Mouse (Mus musculus) thymus, postnatal 14 days (tissue): Measurements from ENCODE around the gene Ap2a1.
"Not testable (repeated sequence)": the region's sequence is repeated elsewhere in the genome, so short reads cannot be mapped to it uniquely, and the experiment has no call there.

ENCODE experiments used
- DNase-seq: peaks from one replicate; pipeline ENCODE4 v3.0.0; 2021

Ap2a1 gene

GRCm38 (mm10) chr7:44892276-44892921, 36.9 kb downstream of the Ap2a1 start, which contains the start of gene Med25:
Gene Med25, minus strand, starts transcription at chr7:44892712.
- peak; percentile 89 for DNase-seq

DNA sequence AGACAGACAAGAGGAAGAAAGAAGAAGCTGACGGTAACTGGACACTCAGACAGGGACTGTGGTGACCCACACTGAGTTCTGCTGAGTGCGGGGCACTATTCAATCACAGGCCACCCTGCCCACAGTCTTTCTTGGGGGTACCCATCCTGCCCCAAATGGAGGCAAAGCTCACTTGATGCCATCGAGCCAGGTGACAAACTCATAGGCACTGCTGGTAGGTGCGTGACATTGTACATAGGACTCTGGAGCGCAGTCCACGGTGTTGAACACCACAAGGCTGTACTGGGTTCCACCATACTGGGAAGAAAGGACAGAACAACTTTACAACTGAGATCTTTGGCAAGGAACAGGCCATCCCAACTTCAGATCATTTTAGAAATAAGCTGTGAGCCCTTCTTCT, 37.7 kb downstream of the Ap2a1 start:
- no peak for DNase-seq

GRCm38 (mm10) chr7:44890737-44891136, 38.6 kb downstream of the Ap2a1 start:
- DNase-seq, result no peak

DNA sequence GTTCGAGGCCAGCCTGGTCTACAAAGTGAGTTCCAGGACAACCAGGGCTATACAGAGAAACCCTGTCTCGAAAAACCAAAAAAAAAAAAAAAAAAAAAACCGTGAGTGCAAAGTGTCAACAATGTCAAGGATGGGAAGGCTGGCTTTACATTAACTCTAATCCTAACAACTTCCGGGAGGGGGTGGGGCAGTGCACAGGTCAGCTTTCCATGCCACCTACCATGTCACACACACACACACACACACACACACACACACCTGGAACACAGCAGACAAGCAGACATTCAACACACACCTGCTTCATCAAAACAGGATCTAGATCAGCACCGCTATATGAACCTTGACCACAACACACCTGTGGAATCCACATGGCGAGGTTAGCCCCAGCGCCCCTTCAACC, 39.1 kb downstream of the Ap2a1 start:
- no peak for DNase-seq

GRCm38 (mm10) chr7:44888256-44889105, 40.8 kb downstream of the Ap2a1 start:
- DNase-seq, result no peak

DNA sequence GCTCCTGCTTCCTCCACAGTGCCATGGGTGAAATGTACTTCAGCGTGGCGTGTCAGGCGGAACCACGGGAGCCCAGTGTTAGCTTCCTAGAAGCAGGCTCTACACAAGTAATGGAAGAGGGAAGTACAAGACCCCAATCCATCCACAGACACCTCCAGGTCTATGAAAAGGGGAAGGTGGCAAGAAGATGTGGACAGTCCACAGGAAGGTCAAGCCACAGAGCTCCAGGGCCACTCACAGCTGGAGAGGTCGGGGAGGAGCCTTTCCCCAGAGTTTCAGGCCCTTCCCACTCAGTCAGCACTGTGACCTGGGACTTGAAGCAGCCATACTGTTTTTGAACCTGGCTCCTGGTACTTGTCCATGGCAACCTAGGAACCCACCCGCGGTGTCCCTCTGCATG, 42.3 kb downstream of the Ap2a1 start:
- DNase-seq, result no peak

DNA sequence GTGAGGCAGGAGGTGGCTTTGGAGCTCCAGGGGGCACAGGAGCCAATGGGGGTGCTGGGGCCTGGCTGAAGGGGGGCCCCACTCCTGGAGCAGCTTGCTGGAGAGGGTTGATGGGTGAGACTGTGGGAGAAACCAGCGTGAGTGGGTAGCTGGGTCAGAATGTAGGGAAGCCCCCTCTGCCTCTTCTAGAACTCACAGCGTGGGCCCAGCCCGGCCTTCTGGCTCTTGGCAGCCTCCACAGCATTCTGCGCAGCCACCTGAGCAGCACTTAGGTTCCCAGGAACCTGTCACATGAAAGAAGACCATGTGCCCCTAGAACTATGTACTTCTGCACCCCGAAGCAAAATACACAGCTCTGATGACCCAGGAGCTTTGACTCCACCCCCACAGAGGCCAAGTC, 44.7 kb downstream of the Ap2a1 start:
- no peak for DNase-seq

GRCm38 (mm10) chr7:44883036-44883435, 46.3 kb downstream of the Ap2a1 start:
- DNase-seq, result no peak

- DNase-seq, result no peak
Observed at GRCm38 (mm10) chr7:44877833-44878232, 51.5 kb downstream of the Ap2a1 start.

DNA sequence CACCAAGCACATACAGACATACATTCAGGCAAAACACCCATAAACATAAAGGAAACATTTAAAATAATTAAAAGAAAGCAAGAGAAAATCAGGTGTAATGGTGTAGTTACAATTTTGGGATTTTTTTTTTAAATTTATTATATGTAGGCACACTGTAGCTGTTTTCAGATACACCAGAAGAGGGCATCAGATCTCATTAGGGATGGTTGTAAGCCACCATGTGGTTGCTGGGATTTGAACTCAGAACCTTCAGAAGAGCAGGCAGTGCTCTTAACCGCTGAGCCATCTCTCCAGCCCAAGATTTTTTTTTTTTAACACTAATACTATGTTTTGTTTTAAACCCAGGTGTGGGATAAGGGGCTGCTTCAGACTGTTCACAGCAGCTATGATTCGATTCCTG, 57.5 kb downstream of the Ap2a1 start:
- DNase-seq, result not testable (repeated sequence)

DNA sequence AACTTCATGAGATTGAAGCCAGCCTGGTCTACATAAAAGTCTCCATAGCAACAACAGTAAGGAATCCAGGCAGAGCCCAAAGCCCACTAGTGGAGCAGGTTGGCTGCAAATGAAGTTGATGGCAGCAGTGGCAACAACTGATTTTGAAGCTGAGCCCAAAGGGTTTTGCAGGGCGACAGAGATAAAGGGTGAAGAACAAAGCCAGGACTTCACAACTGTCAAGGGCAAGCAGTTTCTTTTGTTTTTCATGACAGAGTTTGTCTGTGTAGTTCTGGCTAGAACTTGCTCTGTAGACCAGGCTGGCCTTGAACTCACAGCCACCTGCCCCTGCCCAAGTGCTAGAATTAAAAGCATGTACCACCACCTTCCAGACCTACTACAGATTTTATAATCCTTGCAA, 58.1 kb downstream of the Ap2a1 start:
- DNase-seq, result no peak

- DNase-seq, result no peak
Observed at GRCm38 (mm10) chr7:44870614-44871013, 58.7 kb downstream of the Ap2a1 start.

DNA sequence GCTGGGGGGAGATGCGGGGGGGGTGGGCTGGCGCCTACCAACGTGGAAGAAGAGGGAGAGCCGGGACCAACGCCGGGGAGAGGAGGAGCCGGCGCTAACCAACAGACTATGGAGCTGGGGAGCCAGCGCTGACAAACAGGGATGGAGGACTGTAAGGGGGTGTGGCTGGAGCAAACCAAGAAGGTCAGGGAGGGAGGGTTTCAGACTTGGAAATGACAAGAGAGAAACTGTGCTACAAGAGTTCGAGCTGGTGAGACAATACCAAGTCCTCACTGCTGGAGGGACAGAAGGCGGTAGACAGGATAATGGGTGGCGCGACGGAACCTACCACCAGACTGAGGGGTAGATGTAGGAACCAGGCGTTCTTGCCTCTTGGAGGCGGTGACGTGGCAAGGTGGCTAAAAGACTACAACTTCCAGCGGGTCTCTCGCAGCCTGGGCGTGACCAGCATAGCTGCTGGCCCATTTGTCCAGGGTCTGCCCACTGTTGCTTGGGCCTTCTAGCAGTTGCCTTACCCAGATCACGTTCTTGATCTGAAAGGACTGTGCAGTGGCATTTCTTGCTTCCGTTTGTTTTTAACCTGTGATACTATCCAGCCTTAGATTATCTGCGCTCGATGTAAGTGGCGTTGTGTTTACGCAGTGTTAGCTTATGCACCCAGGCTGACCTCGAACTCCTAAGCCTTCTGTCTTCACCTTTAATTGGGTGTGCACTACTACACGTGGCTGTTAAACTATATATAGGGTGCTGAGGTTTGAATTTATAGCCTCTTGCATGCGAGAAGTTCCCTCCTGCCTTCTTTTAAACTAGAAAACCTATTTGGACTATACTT, 59.4 kb downstream of the Ap2a1 start, which contains the start of gene Ptov1:
Gene Ptov1 (minus strand): TSS at position 92 of the 832 bp plus-strand sequence.
- peak; percentile 87 for DNase-seq

DNA sequence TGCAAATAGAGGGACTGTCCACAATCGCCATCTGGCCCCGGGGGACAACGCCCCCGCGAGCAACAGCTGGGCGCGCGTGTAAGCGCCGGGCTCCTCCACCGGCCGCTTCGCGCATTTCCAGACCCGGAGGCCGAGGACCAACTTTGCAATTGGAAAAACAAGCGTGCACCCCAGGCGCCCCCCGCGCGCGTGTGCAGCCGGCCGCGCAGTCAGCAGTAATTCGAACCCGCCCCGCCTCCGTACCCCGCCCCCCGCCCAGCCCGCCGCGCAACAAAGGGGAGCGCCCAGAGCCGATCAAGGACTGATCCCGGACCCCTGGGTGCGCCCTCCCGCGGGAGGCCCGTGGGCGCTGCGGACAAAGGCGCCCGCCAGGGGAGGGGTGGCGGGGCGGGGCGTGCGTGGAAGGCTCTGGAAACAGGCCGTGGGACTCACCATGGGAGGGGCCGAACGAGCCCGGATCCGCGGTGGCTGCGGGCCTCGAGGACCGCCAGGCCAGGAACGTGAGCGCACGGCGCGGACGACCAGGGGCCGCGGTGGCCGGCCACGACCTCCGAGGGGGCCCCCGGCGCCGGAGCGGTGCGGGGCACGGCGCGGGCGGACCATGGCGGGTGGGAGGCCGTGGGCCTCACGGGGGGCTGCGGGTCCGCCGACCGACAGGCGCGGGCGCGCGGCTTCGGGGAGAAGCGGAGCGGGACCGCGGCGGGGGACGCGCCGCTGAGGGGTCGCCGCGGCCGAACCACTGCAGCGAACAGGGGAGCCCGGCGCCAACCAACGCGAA, 60.2 kb downstream of the Ap2a1 start:
- peak; percentile 71 for DNase-seq

GRCm38 (mm10) chr7:44868465-44868864, 60.8 kb downstream of the Ap2a1 start:
- DNase-seq, result no peak

DNA sequence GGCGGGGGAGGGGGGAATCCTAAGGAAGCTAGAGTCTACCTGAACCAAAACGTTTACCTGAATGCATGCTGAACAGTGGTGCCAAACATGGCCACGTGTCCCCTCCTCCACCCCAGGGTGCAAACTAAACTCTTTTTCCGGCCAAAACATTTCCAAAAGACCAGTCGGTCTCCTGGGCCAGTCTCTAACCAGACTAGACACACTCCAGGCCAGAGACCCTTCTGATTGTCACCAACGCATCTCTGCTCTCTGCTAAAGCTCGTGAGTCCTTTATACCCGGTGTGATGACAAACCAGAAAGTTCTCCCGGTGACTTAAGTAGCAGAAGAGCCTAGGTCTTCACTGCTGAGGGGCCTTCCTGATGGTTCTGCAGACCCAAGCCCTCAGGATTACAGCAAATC, 61.5 kb downstream of the Ap2a1 start:
- DNase-seq, result no peak

DNA sequence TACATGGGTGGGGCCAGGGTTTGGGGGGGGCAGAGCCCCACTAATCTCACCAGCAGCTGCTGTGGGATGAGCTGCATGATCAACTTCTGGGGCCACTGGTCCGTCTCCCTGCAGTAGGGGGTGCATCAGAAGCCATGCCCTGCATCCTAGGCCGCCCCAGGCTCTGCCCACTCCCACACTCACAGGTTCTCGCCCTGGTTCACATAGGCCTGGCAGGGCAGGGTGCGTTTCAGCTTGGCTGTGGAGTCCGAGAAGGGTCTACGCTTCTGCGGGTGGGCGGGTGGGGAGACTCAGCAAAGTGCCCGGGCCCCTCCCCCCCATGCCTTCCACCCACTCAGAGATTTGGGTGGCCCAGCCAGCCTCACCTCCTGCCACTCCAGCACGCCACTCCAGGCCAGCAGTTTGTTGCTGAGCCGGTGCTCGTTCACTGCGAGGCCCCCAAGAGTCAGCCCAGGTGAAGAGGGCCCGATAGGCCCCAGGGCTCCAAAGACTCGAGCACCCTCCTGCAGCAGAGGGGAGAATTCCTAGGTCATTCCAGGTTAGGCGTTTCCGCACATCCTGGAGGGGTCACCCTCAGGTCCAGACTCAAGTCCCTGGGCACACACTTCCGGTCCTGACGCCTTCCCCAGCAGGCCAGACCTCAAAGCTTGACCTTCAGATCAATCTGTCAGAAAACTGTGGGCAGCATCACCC, 62.1 kb downstream of the Ap2a1 start:
- DNase-seq, result no peak

DNA sequence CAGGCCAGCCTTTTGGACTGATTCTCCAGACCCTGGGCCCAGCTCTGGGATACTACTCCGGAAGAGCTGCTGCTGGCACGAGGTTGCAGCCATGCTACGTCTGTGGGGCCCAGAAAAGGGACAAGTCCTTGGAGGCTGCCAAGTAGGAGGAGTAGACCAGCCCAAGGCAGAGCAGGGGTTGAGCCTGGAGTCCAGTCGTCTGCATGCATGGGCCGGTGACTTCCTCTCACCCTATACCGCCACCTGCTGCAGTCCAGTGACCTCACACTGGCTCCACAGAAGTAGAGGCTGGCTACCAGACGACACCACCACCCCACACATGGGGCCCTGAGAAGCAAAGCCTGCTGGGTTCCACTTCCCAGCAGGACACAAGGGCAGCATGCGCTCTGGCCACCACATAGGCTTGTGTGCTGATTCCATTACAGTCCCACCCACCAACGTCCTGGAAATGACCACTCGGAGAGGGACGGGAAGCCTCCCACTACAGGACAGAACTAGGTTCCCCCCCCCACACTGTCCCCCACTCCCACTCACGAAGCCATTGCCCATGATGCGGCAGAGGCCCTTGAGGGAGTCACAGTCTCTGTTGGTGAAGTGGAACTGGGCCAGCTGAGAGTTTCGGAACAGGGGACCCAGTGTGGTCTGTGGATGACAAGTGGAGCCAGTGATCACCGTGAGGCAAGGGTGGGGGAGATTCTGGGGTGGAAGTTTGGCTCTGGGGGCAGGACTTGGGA, 62.9 kb downstream of the Ap2a1 start:
- no peak for DNase-seq

GRCm38 (mm10) chr7:44864595-44865542, 64.4 kb downstream of the Ap2a1 start:
- DNase-seq, result no peak

DNA sequence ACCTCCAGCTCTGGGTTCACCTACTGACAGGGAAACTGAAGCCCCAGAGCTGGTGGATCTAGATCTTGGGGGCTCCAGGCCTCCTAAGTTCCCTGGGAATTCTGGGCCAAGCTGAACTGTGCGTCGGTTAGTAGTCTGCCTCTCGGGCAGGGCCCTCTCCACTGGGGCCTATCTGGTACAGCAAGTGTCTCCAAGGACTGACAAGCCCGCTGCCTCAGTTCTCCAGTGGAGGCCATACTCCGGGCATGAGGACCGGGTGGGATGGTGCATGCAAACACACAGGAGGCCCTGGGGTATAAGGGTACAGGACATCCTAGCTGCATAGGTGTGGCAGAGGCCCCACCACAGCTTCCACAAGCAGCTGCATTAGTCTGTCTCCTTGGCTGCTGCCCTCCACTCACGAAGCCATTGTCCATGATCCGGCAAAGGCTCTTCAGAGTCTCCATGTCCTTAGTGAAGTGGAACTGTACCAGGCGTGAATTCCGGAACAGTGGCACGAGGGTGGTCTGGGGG, 65.3 kb downstream of the Ap2a1 start:
- no peak for DNase-seq
